Mouse (Mus musculus) olfactory bulb, adult 2 months (tissue): Measurements from ENCODE around the gene Prokr2.

Experiments
- CTCF ChIP-seq: fragments of 200-500 bp; IDR thresholded peaks from 2 replicates; pipeline ENCODE4 v1.5.1; 2012; ENCODE audit warnings: low read depth, mild to moderate bottlenecking, low read length, moderate library complexity; ENCODE audit not compliant: insufficient read depth
- POLR2A ChIP-seq: fragments of 200-500 bp; IDR thresholded peaks from 2 replicates; pipeline ENCODE4 v1.6.1; 2012; ENCODE audit warnings: mild to moderate bottlenecking, low read depth, low read length, moderate library complexity; ENCODE audit not compliant: insufficient read depth

GRCm38 (mm10) chr2:132298250-132298649 lies 87.0 kb downstream of the Prokr2 start:
- TF ChIP-seq CTCF (no peak), POLR2A (no peak)
